Mouse (Mus musculus): ENCODE results near the gene Pou5f1.
A peak's percentile ranks its signal among the peaks of the same experiment; 100 is the strongest.

DNA sequence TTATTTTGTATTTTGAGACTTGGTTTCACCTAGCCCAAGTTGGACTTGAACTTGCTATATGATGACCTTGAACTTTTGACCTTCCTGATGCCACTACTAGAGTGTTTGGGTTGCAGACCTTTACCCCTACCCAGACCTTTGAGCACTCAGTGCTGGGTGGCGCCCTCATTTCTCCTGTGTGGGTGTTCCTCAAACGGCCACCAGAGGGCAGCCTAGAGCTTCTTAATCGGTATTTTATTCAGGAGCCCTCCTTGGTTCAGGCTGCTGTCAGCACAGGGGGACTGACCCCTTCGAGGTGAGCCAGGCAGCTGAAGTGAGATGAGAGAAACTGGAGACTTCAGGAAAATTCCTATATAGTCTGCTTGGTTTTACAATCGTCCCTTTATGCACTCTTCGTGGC, 38.9 kb downstream of the Pou5f1 start:
- TF ChIP-seq CTCF (IDR thresholded peaks at IDR 0.05; ENCODE audit: control insufficient read depth, insufficient read depth, insufficient read length), result peak; percentile 36
- no peak for TF ChIP-seq MAX (IDR thresholded peaks at IDR 0.05)
- TF ChIP-seq USF1 (IDR thresholded peaks at IDR 0.05; ENCODE audit: low read depth), result no peak
- no peak for TF ChIP-seq FOSL1 (IDR thresholded peaks at IDR 0.05; ENCODE audit: insufficient read depth, low read length, poor library complexity, severe bottlenecking)

Measured in C2C12 (cell line).